Mouse (Mus musculus): ENCODE measurements around the gene Etv5.

Etv5 gene

GRCm38 (mm10) chr16:22428853-22429341 is 10.6 kb downstream of the Etv5 start:
- peak; percentile 90 to 94 for DNase-seq

GRCm38 (mm10) chr16:22426866-22427265 is 12.7 kb downstream of the Etv5 start:
- no peak for DNase-seq

DNA sequence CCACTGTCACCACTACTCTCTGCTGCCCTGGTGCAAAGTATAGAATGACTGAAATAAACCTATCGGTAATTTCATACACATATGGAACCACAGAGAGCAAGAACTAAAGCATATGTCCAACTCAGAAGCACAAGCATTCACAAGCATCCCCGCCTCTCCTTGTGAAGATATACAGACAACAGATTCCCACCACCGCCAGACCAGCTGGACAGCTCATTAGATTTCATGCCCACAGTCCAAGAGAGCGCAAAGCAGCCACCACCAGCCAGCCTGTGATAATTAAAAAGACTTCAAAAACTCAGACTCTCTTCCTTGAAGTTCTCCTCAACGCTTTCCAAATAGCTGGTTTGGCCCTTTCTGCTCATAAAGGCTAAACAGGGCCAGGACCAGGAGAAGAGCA is 17.3 kb downstream of the Etv5 start:
- DNase-seq: no peak

DNA sequence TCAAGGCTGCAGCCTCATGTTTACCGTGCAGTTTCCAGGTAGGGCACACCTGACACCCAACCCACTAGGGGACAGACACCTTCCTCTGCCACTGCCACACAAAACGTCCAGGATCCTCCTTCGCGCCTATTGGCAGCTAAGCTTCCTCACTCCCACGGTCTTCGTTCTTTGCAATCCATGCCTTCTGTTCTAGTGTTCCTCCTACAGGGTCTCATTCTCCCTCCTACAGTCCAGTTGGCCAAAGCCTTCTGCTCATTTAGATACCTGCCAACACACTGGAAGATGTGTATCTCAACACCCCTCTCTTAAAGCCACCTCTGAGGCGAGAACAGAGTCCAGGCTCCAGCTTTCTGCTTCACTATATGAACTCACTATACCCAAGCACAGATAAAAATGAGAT is 21.6 kb downstream of the Etv5 start:
- DNase-seq: no peak

GRCm38 (mm10) chr16:22417044-22417443 is 22.5 kb downstream of the Etv5 start:
- DNase-seq: no peak

DNA sequence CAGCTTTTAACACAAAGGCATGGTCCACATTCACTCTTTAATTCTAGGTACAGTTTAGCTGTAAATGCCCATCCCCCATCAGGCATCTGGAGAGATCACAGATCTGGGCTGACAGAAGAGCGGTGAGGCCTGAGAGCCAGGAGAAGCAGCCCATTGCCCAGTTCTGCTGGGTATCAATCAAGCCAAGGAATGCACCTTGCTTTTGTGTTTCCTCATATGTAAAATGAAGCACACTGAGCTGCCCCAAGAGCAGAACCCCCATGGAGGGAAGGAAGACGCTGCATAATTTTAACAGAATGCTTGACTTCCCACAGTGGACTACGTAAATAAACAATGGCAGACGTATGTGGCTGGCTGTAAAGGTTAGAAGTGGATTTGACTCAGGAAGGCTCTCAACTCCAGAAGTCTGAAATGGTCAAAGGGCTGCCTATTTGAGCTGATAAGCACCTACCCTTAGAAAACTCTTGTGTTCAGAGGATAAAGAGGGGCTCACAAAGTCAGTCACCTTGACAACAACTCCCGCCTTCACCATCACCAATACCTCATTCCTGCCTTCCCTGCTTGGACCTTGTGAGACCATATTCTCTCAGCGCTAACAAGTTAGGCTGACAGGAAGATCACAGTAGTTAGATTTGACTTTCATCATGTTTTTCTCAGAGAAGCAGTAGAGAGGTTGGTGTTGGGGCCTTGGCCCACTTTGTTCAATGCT is 23.2 kb downstream of the Etv5 start:
- DNase-seq: no peak

DNA sequence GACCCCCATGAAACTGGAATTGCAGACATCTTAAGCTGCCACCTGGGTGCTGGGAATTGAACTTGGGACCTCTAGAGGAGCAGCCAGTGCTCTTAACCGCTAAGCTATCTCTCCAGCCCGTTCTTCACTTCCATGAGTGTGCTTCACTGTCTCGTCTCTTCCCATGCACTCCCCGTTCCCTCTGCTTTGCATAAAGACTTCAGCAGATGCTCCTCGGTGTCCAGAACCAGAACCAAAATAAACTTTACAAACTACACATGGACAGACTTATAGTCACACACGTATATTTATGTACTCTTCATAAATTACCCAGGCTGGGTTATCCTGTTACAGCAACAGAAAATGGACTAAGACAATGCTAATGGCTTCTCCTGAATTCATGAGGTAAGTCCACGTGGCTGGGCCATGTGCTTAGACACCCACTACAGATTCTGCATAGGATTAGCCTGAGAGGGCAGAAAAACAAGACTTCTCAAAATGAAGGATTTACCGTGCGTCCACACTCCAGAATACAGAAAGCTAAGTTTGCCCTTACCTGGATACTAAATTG is 25.2 kb downstream of the Etv5 start:
- no peak for DNase-seq

DNA sequence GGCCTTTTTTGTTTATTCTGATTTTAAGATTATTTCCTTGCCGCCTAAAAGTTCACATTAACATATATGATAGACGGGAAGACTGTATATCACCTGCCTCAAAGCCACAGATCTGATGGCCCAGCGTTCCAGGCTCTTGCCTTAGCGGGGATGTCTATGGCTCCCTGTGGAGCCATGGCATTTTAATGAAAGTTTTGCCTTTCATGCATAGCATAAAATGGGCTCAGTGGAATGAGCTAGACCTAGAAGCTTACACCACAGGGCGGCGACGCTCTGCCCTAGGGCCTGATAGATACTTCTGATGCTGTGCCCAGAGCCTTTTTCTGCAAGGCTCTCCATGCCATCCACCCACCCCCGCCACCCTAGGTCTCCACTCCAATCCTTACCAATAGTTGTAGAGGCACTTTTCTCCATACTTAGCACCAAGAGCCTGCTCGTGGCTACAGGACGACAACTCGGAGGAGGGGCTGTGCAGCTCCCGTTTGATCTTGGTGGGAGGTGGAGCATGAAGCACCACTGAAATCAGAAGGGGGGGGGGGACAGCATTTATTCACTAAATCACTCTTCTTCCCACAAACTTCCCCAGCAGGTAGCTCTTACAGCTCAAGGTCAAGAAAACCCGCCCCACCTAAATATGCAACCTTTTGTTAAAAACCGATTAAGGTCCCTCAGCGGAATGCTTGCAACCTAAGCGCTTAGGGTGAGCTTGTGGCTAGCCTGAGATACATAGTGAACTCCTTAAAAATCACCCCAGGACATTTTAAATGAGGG is 26.9 kb downstream of the Etv5 start:
- no peak for DNase-seq

DNA sequence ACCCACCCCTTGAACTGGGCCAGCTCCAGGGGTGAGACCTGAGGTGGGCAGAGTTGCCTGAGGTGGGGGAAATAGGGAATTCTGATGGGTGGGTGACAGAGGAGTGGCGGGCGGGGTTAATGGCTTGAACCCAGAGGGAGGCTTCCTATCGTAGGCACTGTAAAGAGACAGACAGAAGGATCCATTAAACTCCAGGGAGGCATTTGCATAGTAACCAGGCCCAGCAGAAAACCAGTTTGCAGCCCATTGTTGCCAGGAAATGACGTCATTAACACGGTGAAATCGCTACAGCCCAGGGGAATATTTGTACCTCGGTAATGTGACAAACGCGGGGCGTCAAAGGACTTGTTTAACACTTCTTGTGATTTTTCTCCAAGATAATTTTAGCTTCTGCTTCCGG is 27.8 kb downstream of the Etv5 start:
- no peak for DNase-seq

- no peak for DNase-seq
Measured at GRCm38 (mm10) chr16:22410000-22410399, 29.5 kb downstream of the Etv5 start.

DNA sequence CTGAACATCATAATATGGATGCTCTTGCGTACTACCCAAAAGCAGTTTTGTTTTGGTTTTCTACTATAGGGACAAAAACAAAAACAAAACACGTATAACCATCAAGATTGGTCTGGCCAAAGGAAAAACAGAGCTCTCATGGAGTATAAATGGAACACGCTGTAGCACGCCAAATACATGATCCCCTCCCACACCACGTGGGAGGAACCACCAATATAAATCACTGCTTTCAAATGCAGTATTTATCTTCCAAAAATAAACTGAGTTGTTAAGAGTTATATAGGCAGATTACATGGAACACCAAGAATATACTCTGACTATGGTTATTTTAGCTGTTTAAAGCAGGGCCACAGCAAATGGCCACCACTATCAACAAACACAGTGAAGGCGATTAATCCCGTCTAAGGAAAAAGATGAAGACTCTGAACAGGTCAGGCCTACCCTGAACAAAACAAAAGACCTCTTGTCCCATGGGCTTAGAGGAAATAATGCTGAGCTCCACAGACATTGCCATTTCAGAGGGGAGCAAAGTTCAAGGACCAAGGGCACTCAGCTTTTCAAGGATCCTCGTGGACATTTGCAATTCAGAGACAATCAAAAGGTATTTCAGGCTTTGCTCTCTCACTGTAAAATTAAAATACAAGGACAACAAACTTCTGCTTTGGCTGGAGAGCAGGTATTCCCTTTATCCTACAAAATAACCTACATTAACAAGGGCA is 30.7 kb downstream of the Etv5 start:
- peak in 1 of 2 experiments; percentile 7 for DNase-seq

- DNase-seq: no peak
Measured at GRCm38 (mm10) chr16:22406747-22407146, 32.8 kb downstream of the Etv5 start.

DNA sequence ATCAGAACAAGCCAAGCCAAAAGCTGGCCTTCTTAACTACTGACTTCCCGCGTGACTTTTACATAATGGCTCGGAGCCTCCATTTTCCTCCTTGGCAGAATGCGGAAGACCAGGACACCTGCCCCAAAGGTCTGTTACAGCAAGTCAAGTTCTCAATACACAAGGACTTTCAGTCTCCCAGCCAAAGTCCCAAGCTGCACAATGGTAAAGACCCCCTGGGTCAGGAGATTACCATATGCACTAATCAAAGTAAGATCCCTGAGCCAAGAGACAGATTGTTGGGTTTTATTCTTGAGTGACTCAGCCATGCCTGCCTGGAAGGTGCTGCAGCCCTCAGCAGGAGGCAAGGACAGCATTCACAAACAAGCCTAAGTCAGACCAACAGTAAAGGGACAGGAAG is 33.5 kb downstream of the Etv5 start:
- DNase-seq: no peak

GRCm38 (mm10) chr16:22405492-22405891 is 34.0 kb downstream of the Etv5 start:
- DNase-seq: peak in 1 of 2 experiments; percentile 5

DNA sequence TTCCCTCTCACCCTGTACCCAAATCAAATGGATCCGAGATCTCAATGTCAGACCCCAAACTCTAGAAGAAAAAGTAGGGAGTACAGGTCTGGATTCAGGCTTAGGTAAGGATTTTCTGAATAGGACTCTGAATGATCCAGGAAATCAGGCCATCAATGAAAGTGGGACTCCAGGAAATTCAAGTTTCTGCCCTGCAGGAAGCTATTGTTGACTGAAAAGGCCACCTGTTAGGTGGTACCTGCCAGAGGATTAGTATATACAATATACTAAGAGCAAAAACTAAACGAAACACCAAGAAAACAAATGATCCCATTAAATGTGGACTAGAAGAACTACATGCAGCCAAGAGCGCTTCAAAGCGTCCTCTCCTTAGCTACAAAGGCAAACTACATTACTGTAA is 35.8 kb downstream of the Etv5 start:
- DNase-seq: no peak

DNA sequence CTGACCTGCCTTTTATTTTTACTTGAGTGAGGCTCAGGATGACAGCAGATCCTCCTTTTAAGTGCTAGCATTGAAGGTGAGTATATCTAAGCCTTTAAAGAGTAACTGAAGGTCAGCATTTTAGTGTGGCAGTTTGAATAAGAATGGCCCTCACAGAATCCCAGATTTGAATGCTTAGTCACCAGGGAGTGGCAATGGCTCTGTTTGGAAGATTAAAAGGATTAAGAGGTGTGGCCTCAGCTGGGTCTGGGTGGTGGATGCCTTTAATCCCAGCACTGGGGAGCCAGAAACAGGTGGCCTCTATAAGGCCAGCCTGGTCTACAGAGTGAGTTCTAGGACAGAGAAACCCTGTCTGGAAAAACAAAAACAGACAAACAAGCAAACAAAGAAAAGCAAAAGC is 36.9 kb downstream of the Etv5 start:
- no peak for DNase-seq

- no peak for DNase-seq
Measured at GRCm38 (mm10) chr16:22400226-22400625, 39.3 kb downstream of the Etv5 start.

- DNase-seq: no peak
Measured at GRCm38 (mm10) chr16:22398784-22399453, 40.6 kb downstream of the Etv5 start.

- DNase-seq: no peak
Measured at GRCm38 (mm10) chr16:22398354-22398753, 41.2 kb downstream of the Etv5 start.

GRCm38 (mm10) chr16:22396420-22396819 is 43.1 kb downstream of the Etv5 start:
- DNase-seq: no peak

- DNase-seq: peak; percentile 29 to 60
Measured at GRCm38 (mm10) chr16:22395093-22395844, 44.2 kb downstream of the Etv5 start.

DNA sequence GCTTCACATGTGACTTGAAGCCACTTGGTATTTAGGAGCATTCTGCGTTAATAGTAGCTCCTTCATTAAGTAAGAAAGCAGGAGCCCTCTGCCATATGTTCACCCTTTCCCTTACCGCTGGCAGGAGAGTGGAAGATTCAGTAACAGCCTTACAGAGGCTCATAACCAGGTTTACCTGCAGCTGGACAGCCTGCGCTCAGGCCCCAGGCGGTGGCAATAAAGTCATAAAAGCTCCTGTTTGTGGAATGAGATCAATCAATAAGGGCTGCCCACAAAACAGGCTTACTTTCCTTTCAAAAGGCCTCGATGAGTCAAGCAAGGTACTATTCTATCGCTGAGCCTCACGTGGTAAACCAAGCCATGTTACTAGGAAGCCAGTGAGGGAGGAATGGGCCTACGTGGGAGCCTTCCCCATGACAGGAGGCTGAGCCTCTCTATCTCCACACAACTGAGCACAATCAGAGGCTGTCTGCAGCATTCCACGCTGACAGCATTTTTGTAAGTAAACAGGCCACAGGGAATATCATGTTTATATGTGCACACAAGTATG is 49.1 kb downstream of the Etv5 start:
- DNase-seq: no peak

Data from kidney, postnatal 25 days (tissue).